Mouse (Mus musculus) midbrain, embryonic 10.5 days (tissue): Measurements from ENCODE around the gene Gm8251. TPM values are rescaled to one million over a fixed set of nuclear protein-coding genes. Genes with fewer than 3 reads are reported as not detected.

Source experiments
- DNase-seq: peaks from one replicate; pipeline ENCODE4 v3.0.0-alpha.2; 2017; ENCODE audit warnings: low spot score
- H3K27ac ChIP-seq: fragments of 300-500 bp; sonication (generic); replicated peaks from 2 replicates; pipeline ENCODE4 v1.5.1; 2016; ENCODE audit warnings: mild to moderate bottlenecking
- H3K27me3 ChIP-seq: fragments of 300-500 bp; sonication (generic); 2 replicates; pipeline ENCODE4 v1.6.1; 2016; ENCODE audit warnings: low read depth, mild to moderate bottlenecking; ENCODE audit not compliant: poor library complexity, severe bottlenecking
- H3K36me3 ChIP-seq: fragments of 300-500 bp; sonication (generic); 2 replicates; pipeline ENCODE4 v1.6.1; 2016; ENCODE audit warnings: mild to moderate bottlenecking, moderate library complexity
- H3K4me1 ChIP-seq: fragments of 300-500 bp; sonication (generic); 2 replicates; pipeline ENCODE4 v1.6.1; 2016
- H3K4me3 ChIP-seq: fragments of 300-500 bp; sonication (generic); 2 replicates; pipeline ENCODE4 v1.5.1; 2016; ENCODE audit warnings: mild to moderate bottlenecking, moderate library complexity
- H3K9me3 ChIP-seq: fragments of 300-500 bp; sonication (generic); replicated peaks from 2 replicates; pipeline ENCODE4 v1.6.1; 2016; ENCODE audit warnings: mild to moderate bottlenecking
- WGBS: fragments of 180-500 bp; shearing (Covaris S2); methylation state at CpG from one replicate; pipeline ENCODE4 v1.1.7; 2016; 5-methylcytosine and 5-hydroxymethylcytosine counted together
- polyA plus RNA-seq: library from polyadenylated mRNA; unstranded; fragments of >200 nt; fragmentation: Nextera tagmentation; extraction: Ambion mirVana; gene quantifications from 2 replicates; pipeline ENCODE4 v1.2.1, GENCODE M21; 2016

Gene Gm8251
- polyA plus RNA-seq, 1 experiment from 2014 or later: 0.22 TPM

GRCm38 (mm10) chr1:44027651-44028050 lies 34.1 kb downstream of the Gm8251 start:
- Histone ChIP-seq H3K4me1 (no peaks in the 10 kb centered on the region), H3K27ac (no peak overlapping the region), H3K27me3 (no peaks in the 10 kb centered on the region), H3K36me3 (no peaks in the 10 kb centered on the region), H3K4me3 (no peak overlapping the region), H3K9me3 (no peaks in the 10 kb centered on the region)
- no peak for DNase-seq
- WGBS: 96% methylated on average over 1 of the region's 1 CpGs

GRCm38 (mm10) chr1:44022656-44023055 lies 39.1 kb downstream of the Gm8251 start:
- Histone ChIP-seq H3K36me3 (no peaks in the 10 kb centered on the region), H3K4me1 (no peaks in the 10 kb centered on the region), H3K9me3 (no peaks in the 10 kb centered on the region), H3K27ac (no peak overlapping the region), H3K4me3 (no peak overlapping the region), H3K27me3 (no peaks in the 10 kb centered on the region)
- no peak for DNase-seq
- 85% methylated on average over 1 of the region's 1 CpGs for WGBS

- Histone ChIP-seq H3K4me3 (no peak within 1 kb of the TSS), H3K27ac (no peak within 1 kb of the TSS), H3K36me3 (no peaks in the 10 kb centered on the region), H3K4me1 (no peaks in the 10 kb centered on the region), H3K9me3 (no peaks in the 10 kb centered on the region), H3K27me3 (no peaks in the 10 kb centered on the region)
- no peak for DNase-seq
Observed at GRCm38 (mm10) chr1:44019934-44020333, 41.8 kb downstream of the Gm8251 start, which contains the start of gene Mettl21c. TSS of gene Mettl21c (minus strand) at chr1:44020034.

- no peaks in the 10 kb centered on the region for H3K27me3 ChIP-seq
- H3K9me3 ChIP-seq: no peaks in the 10 kb centered on the region
- DNase-seq: no peak
- H3K36me3 ChIP-seq: no peaks in the 10 kb centered on the region
- H3K27ac ChIP-seq: no peak overlapping the region
- WGBS: 88% methylated on average over 2 of the region's 2 CpGs
- H3K4me3 ChIP-seq: no peak overlapping the region
- H3K4me1 ChIP-seq: no peaks in the 10 kb centered on the region
Observed at GRCm38 (mm10) chr1:44015556-44015955, 46.2 kb downstream of the Gm8251 start.

Other genes with a start within 250 kb of the Gm8251 start
- gene Uxs1, start 234.1 kb downstream of the Gm8251 start, polyA plus RNA-seq: 17.9 and 20.2 TPM in 2 replicates
- 71.1 and 71.9 TPM in 2 replicates for gene Tpp2, start 128.3 kb downstream of the Gm8251 start, polyA plus RNA-seq
- 0.41 and 0.63 TPM in 2 replicates for gene Mettl21c, start 41.9 kb downstream of the Gm8251 start, polyA plus RNA-seq
- 105 and 118 TPM in 2 replicates for gene Tex30, start 40.5 kb upstream of the Gm8251 start, polyA plus RNA-seq
- 56.1 and 64.6 TPM in 2 replicates for gene Kdelc1, start 56.9 kb upstream of the Gm8251 start, polyA plus RNA-seq
- 22.5 and 24.7 TPM in 2 replicates for gene Bivm, start 57.0 kb upstream of the Gm8251 start, polyA plus RNA-seq
- 29.0 and 32.8 TPM in 2 replicates for gene Ercc5, start 85.8 kb upstream of the Gm8251 start, polyA plus RNA-seq
- not detected in 2 replicates for gene Mettl21e, start 157.0 kb upstream of the Gm8251 start, polyA plus RNA-seq